Mouse (Mus musculus): ENCODE data around the gene Klkb1. TPM values are rescaled to one million over a fixed set of nuclear protein-coding genes. Genes with fewer than 3 reads are reported as not detected.

Klkb1 gene
- polyA plus RNA-seq, 1 experiment from 2014 or later, result not detected

GRCm38 (mm10) chr8:45324151-45324550 is 29.5 kb upstream of the Klkb1 start:
- Histone ChIP-seq H3K36me3 (ENCODE audit: control insufficient read depth, insufficient read depth, low read length) (no peaks in the 10 kb centered on the region), H3K27ac (replicated peaks; ENCODE audit: low read depth, low read length) (no peak overlapping the region), H3K4me1 (ENCODE audit: control insufficient read depth, insufficient read depth, low read length) (no peaks in the 10 kb centered on the region), H3K4me3 (ENCODE audit: low read depth, low read length) (no peak overlapping the region), H3K9ac (ENCODE audit: low read length) (no peak overlapping the region), H3K9me3 (ENCODE audit: control insufficient read depth, low read length) (no peaks in the 10 kb centered on the region), H3K4me2 (ENCODE audit: low read depth, severe bottlenecking) (no peak overlapping the region), H3K27me3 (ENCODE audit: control insufficient read depth, insufficient read depth, low read length) (no peaks in the 10 kb centered on the region)
- DNase-seq (ENCODE audit: low spot score), result no peak
- no peak for ATAC-seq (ENCODE audit: insufficient number of reproducible peaks, low FRiP score, low TSS enrichment, low read depth)
- 82% methylated on average over 4 of the region's 4 CpGs for WGBS

- no peak overlapping the region for H3K4me3 ChIP-seq (ENCODE audit: low read depth, low read length)
- DNase-seq (ENCODE audit: low spot score) (no peak), ATAC-seq (ENCODE audit: insufficient number of reproducible peaks, low FRiP score, low TSS enrichment, low read depth) (no peak)
- H3K36me3 ChIP-seq (ENCODE audit: control insufficient read depth, insufficient read depth, low read length), result no peaks in the 10 kb centered on the region
- no peaks in the 10 kb centered on the region for H3K27me3 ChIP-seq (ENCODE audit: control insufficient read depth, insufficient read depth, low read length)
- 92% methylated on average over 2 of the region's 2 CpGs for WGBS
- H3K9ac ChIP-seq (ENCODE audit: low read length), result no peak overlapping the region
- H3K4me1 ChIP-seq (ENCODE audit: control insufficient read depth, insufficient read depth, low read length), result no peaks in the 10 kb centered on the region
- H3K27ac ChIP-seq (replicated peaks; ENCODE audit: low read depth, low read length), result no peak overlapping the region
- no peaks in the 10 kb centered on the region for H3K9me3 ChIP-seq (ENCODE audit: control insufficient read depth, low read length)
- no peak overlapping the region for H3K4me2 ChIP-seq (ENCODE audit: low read depth, severe bottlenecking)
Observed at GRCm38 (mm10) chr8:45321365-45321764, 26.7 kb upstream of the Klkb1 start.

GRCm38 (mm10) chr8:45320930-45321329 is 26.3 kb upstream of the Klkb1 start:
- Histone ChIP-seq H3K4me2 (ENCODE audit: low read depth, severe bottlenecking) (no peak overlapping the region), H3K9ac (ENCODE audit: low read length) (no peak overlapping the region), H3K4me3 (ENCODE audit: low read depth, low read length) (no peak overlapping the region), H3K27me3 (ENCODE audit: control insufficient read depth, insufficient read depth, low read length) (no peaks in the 10 kb centered on the region), H3K9me3 (ENCODE audit: control insufficient read depth, low read length) (no peaks in the 10 kb centered on the region), H3K36me3 (ENCODE audit: control insufficient read depth, insufficient read depth, low read length) (no peaks in the 10 kb centered on the region), H3K4me1 (ENCODE audit: control insufficient read depth, insufficient read depth, low read length) (no peaks in the 10 kb centered on the region), H3K27ac (replicated peaks; ENCODE audit: low read depth, low read length) (no peak overlapping the region)
- WGBS, result 78% methylated on average over 1 of the region's 1 CpGs
- ATAC-seq (ENCODE audit: insufficient number of reproducible peaks, low FRiP score, low TSS enrichment, low read depth), result no peak
- DNase-seq (ENCODE audit: low spot score), result no peak

GRCm38 (mm10) chr8:45310967-45311366 is 16.3 kb upstream of the Klkb1 start:
- ATAC-seq (ENCODE audit: insufficient number of reproducible peaks, low FRiP score, low TSS enrichment, low read depth), result no peak
- WGBS, result 87% methylated on average over 4 of the region's 4 CpGs

GRCm38 (mm10) chr8:45308366-45308765 is 13.7 kb upstream of the Klkb1 start, which contains the start of gene Gm45753:
Gene Gm45753 (minus strand): TSS chr8:45308466.
- no peak for DNase-seq (ENCODE audit: low spot score)
- H3K27me3 ChIP-seq (ENCODE audit: control insufficient read depth, insufficient read depth, low read length), result no peaks in the 10 kb centered on the region
- no peaks in the 10 kb centered on the region for H3K4me1 ChIP-seq (ENCODE audit: control insufficient read depth, insufficient read depth, low read length)
- H3K4me3 ChIP-seq (ENCODE audit: low read depth, low read length), result no peak within 1 kb of the TSS
- 93% methylated on average over 13 of the region's 13 CpGs for WGBS
- H3K9me3 ChIP-seq (ENCODE audit: control insufficient read depth, low read length), result no peaks in the 10 kb centered on the region
- no peaks in the 10 kb centered on the region for H3K36me3 ChIP-seq (ENCODE audit: control insufficient read depth, insufficient read depth, low read length)
- no peak for ATAC-seq (ENCODE audit: insufficient number of reproducible peaks, low FRiP score, low TSS enrichment, low read depth)
- no peak within 1 kb of the TSS for H3K4me2 ChIP-seq (ENCODE audit: low read depth, severe bottlenecking)
- no peak within 1 kb of the TSS for H3K27ac ChIP-seq (replicated peaks; ENCODE audit: low read depth, low read length)
- H3K9ac ChIP-seq (ENCODE audit: low read length), result no peak within 1 kb of the TSS

More at GRCm38 (mm10) chr8:45310967-45311366, 16.3 kb upstream of the Klkb1 start:
- no peak overlapping the region for H3K9ac ChIP-seq (ENCODE audit: low read length)
- no peaks in the 10 kb centered on the region; the same call in 1 of the 2 replicates for H3K36me3 ChIP-seq (ENCODE audit: control insufficient read depth, insufficient read depth, low read length)
- no peak for DNase-seq (ENCODE audit: low spot score)
- H3K27ac ChIP-seq (replicated peaks; ENCODE audit: low read depth, low read length), result no peak overlapping the region
- H3K9me3 ChIP-seq (ENCODE audit: control insufficient read depth, low read length), result no peaks in the 10 kb centered on the region
- H3K27me3 ChIP-seq (ENCODE audit: control insufficient read depth, insufficient read depth, low read length), result no peaks in the 10 kb centered on the region
- H3K4me1 ChIP-seq (ENCODE audit: control insufficient read depth, insufficient read depth, low read length), result no peaks in the 10 kb centered on the region
- no peak overlapping the region for H3K4me2 ChIP-seq (ENCODE audit: low read depth, severe bottlenecking)
- H3K4me3 ChIP-seq (ENCODE audit: low read depth, low read length), result no peak overlapping the region

- H3K9ac ChIP-seq (ENCODE audit: low read length), result no peak overlapping the region
- no peaks in the 10 kb centered on the region for H3K4me1 ChIP-seq (ENCODE audit: control insufficient read depth, insufficient read depth, low read length)
- WGBS, result 67% methylated on average over 1 of the region's 1 CpGs
- no peaks in the 10 kb centered on the region for H3K36me3 ChIP-seq (ENCODE audit: control insufficient read depth, insufficient read depth, low read length)
- no peaks in the 10 kb centered on the region for H3K27me3 ChIP-seq (ENCODE audit: control insufficient read depth, insufficient read depth, low read length)
- H3K27ac ChIP-seq (replicated peaks; ENCODE audit: low read depth, low read length), result no peak overlapping the region
- no peaks in the 10 kb centered on the region for H3K9me3 ChIP-seq (ENCODE audit: control insufficient read depth, low read length)
- ATAC-seq (ENCODE audit: insufficient number of reproducible peaks, low FRiP score, low TSS enrichment, low read depth) (no peak), DNase-seq (ENCODE audit: low spot score) (no peak)
- H3K4me2 ChIP-seq (ENCODE audit: low read depth, severe bottlenecking), result no peak overlapping the region
- H3K4me3 ChIP-seq (ENCODE audit: low read depth, low read length), result no peak overlapping the region
Observed at GRCm38 (mm10) chr8:45305479-45305878, 10.8 kb upstream of the Klkb1 start.

- no peak overlapping the region for H3K9ac ChIP-seq (ENCODE audit: low read length)
- no peak overlapping the region for H3K4me2 ChIP-seq (ENCODE audit: low read depth, severe bottlenecking)
- no peaks in the 10 kb centered on the region for H3K36me3 ChIP-seq (ENCODE audit: control insufficient read depth, insufficient read depth, low read length)
- WGBS, result 89% methylated on average over 3 of the region's 3 CpGs
- no peaks in the 10 kb centered on the region for H3K27me3 ChIP-seq (ENCODE audit: control insufficient read depth, insufficient read depth, low read length)
- no peak for DNase-seq (ENCODE audit: low spot score)
- no peaks in the 10 kb centered on the region for H3K4me1 ChIP-seq (ENCODE audit: control insufficient read depth, insufficient read depth, low read length)
- no peak overlapping the region for H3K27ac ChIP-seq (replicated peaks; ENCODE audit: low read depth, low read length)
- no peaks in the 10 kb centered on the region for H3K9me3 ChIP-seq (ENCODE audit: control insufficient read depth, low read length)
- no peak for ATAC-seq (ENCODE audit: insufficient number of reproducible peaks, low FRiP score, low TSS enrichment, low read depth)
- H3K4me3 ChIP-seq (ENCODE audit: low read depth, low read length), result no peak overlapping the region
Observed at GRCm38 (mm10) chr8:45304354-45304753, 9.7 kb upstream of the Klkb1 start.

GRCm38 (mm10) chr8:45302390-45302789 is 7.7 kb upstream of the Klkb1 start:
- no peaks in the 10 kb centered on the region for H3K27me3 ChIP-seq (ENCODE audit: control insufficient read depth, insufficient read depth, low read length)
- DNase-seq (ENCODE audit: low spot score) (no peak), ATAC-seq (ENCODE audit: insufficient number of reproducible peaks, low FRiP score, low TSS enrichment, low read depth) (no peak)
- H3K4me1 ChIP-seq (ENCODE audit: control insufficient read depth, insufficient read depth, low read length), result no peaks in the 10 kb centered on the region
- 49% methylated on average over 8 of the region's 8 CpGs for WGBS
- H3K36me3 ChIP-seq (ENCODE audit: control insufficient read depth, insufficient read depth, low read length), result no peaks in the 10 kb centered on the region
- no peak overlapping the region for H3K27ac ChIP-seq (replicated peaks; ENCODE audit: low read depth, low read length)
- H3K4me2 ChIP-seq (ENCODE audit: low read depth, severe bottlenecking), result no peak overlapping the region
- no peaks in the 10 kb centered on the region for H3K9me3 ChIP-seq (ENCODE audit: control insufficient read depth, low read length)
- no peak overlapping the region for H3K9ac ChIP-seq (ENCODE audit: low read length)
- H3K4me3 ChIP-seq (ENCODE audit: low read depth, low read length), result no peak overlapping the region

GRCm38 (mm10) chr8:45295276-45295675 is 617 bp upstream of the Klkb1 start:
- DNase-seq (ENCODE audit: low spot score) (no peak), ATAC-seq (ENCODE audit: insufficient number of reproducible peaks, low FRiP score, low TSS enrichment, low read depth) (no peak)
- 87% methylated on average over 6 of the region's 6 CpGs for WGBS
- Histone ChIP-seq H3K27ac (replicated peaks; ENCODE audit: low read depth, low read length) (no peak overlapping the region), H3K4me1 (ENCODE audit: control insufficient read depth, insufficient read depth, low read length) (no peaks in the 10 kb centered on the region), H3K27me3 (ENCODE audit: control insufficient read depth, insufficient read depth, low read length) (no peaks in the 10 kb centered on the region), H3K4me3 (ENCODE audit: low read depth, low read length) (no peak overlapping the region), H3K4me2 (ENCODE audit: low read depth, severe bottlenecking) (no peak overlapping the region), H3K36me3 (ENCODE audit: control insufficient read depth, insufficient read depth, low read length) (no peaks in the 10 kb centered on the region), H3K9me3 (ENCODE audit: control insufficient read depth, low read length) (no peaks in the 10 kb centered on the region), H3K9ac (ENCODE audit: low read length) (no peak overlapping the region)
